Mouse (Mus musculus): ENCODE measurements around the gene Pdxk.
"Not testable (repeated sequence)": the region's sequence is repeated elsewhere in the genome, so short reads cannot be mapped to it uniquely, and the experiment has no call there.

Gene Pdxk

DNA sequence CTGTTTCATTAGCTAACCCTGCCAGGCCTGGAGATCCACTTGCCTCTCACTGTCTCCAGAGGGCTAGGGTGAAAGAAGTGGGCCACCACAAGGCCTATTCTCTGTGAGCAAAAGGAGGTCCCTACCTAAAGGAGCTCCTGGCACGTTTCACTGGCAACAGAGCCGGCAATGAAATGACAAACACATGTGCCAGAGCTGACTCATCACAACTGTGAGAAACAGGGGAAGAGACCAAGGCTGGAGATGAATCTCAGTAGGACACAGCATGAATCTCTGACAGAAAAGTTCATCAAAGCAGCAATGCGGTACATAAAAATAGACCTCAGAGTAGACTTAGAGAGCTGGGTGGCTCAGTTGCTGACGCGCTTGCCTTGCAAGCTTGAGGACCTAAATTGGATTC, 46.9 kb downstream of the Pdxk start:
- DNase-seq (ENCODE audit: low spot score in 2 of 2), result no peak

DNA sequence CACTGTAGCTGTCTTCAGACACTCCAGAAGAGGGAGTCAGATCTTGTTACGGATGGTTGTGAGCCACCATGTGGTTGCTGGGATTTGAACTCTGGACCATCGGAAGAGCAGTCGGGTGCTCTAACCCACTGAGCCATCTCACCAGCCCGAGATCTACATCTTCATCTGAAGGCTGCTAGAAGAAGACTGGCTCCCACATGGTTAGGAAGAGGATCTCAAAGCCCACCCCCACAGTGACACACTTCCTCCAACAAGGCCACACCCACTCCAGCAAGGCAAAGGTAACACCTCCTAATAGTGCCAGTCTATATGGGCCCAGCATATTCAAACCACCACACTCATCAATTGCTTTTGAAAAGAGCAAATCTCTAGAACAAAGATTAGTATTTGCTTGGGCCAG, 49.8 kb downstream of the Pdxk start:
- not testable (repeated sequence) for DNase-seq (ENCODE audit: low spot score in 2 of 2)

GRCm38 (mm10) chr10:78413152-78413520, 51.6 kb downstream of the Pdxk start:
- no peak for DNase-seq (ENCODE audit: low spot score in 2 of 2)

DNA sequence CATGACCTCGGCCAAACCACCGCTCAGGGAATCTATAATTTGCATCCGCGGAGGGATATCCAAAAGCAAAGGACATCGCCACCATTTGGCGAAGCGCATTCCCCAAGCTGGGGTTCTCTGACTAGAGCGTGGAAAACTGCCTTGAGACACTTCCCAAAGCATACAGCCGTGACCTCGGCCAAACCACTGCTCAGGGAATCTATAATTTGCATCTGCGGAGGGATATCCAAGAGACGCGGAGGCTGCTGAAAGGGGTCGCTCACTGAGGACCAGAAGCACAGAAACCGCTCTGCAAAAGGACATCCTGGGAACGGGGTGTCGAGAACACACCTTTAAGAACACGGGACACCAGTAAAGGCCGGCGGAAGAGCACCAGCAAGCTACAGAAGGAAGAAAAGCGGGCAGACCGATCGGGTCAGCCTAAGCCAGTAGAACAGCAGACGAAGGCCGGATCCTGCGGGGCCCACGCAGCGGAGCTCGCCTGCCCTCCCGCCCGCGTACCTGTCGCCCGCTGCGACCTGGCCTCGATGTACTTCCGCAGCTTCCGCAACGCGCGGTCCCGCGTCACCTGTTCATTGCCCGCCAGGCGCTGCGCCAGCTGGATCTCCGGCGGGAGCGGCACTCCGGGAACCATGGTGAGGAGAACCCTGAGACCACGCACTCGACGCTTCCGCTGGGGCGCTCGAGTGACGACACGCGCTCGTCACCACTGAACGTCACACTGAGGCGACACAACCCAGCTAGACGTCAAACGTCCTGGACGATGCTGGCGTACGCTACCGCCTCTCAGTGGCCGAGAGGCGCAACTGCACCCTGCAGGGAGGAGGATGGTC, 52.2 kb downstream of the Pdxk start, which contains the start of gene Rrp1:
Gene Rrp1 (minus strand): TSS at position 725 of the 833 bp plus-strand sequence.
- DNase-seq (ENCODE audit: low spot score in 2 of 2), result peak; percentile 92 to 97

DNA sequence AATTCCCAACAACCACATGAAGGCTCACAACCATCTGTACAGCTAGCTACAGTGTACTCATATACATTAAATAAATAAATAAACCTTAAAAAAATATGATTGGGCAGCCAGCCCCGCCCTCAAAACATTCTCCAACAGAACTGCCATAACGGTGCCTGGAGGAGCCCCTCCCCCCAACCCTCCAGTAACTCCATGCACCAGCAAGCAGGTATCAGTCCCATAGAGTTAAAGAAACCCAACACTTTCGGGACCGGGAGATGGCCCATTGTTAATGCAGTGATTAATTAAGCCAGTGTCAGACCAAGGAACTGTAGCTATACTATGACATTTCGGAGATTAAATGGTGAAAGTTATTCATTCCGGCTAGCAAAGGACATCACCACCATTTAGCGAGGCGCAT, 52.9 kb downstream of the Pdxk start:
- no peak for DNase-seq (ENCODE audit: low spot score in 2 of 2)

DNA sequence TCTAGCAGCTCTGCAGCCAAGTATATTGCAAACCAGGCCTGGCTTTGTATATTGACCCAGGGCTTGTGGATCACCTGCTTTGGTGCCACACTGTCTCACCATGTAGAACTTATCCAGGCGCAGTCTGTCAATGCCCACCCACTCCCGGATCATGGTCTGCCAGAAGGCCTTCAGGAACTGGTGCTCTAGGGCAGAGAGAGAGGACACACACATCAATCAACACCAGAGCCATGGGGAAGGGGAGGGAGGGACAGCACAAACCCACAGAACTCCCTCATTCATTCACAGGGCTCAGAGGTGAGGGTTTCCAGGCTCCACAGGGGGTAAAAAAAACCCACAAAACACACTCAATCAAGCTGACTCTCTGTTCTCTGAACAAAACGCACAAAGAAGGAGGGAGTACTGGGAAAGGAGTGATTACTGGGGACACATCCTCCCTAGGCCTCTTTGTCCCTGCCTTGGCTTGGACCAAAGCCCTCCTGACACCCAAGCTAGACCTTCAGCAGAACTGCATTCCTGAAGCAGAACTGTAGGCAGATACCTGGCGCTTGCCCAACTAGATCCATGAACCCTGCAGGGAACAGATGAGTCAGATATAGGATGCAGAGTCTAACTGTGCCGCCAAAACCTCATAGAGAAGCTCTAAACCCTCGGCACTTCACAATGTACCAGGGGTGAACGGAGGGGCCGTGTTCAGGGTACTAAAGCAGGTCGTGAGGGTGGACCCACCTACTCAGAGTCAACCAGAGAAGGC, 55.6 kb downstream of the Pdxk start:
- DNase-seq (ENCODE audit: low spot score in 2 of 2), result no peak

DNA sequence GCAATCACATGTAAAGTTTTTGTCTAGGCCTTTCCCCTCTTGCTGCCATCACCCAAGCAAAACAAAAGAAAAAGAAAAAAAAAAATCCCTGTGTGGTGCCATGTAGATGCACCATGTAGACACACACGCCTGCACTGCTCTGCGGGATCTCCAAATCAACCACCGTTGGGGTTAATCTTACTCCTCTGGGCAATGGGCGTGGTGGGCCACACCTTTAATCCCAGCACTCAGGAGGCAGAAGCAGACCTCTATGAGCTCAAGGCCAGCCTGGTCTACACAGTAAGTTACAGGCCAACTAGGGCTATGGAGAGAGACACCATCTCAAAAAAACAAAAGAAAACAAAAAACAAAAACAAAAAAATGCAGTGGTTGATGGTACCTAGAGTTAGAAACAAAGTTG, 57.6 kb downstream of the Pdxk start:
- DNase-seq (ENCODE audit: low spot score in 2 of 2), result no peak

GRCm38 (mm10) chr10:78406152-78406551, 58.6 kb downstream of the Pdxk start:
- DNase-seq (ENCODE audit: low spot score in 2 of 2), result no peak

- DNase-seq (ENCODE audit: low spot score in 2 of 2), result no peak
Observed at GRCm38 (mm10) chr10:78402301-78402922, 62.4 kb downstream of the Pdxk start.

DNA sequence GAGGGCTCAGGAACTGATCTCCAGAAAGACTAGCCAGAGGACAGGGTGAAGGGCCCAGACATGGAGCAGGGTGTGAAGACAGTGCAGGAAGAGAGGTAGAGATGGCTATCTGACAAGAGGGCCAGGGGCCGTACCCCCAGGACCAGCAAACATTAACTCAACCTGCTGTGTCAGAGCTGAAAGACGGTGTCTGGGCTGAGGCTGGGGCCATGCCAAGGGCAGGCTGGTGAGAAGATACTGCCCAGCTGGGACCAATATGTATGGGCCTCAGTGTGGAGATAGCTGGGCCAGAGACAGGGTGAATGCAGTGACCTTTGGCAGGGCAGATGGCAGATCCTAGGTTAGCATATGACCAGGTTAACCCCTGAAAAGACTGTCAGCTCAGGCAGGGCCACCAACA, 63.6 kb downstream of the Pdxk start:
- no peak for DNase-seq (ENCODE audit: low spot score in 2 of 2)

GRCm38 (mm10) chr10:78399090-78399657, 65.6 kb downstream of the Pdxk start:
- peak in 1 of 2 experiments; percentile 40 for DNase-seq (ENCODE audit: low spot score in 2 of 2)

- no peak for DNase-seq (ENCODE audit: low spot score in 2 of 2)
Observed at GRCm38 (mm10) chr10:78396625-78396885, 68.2 kb downstream of the Pdxk start.

DNA sequence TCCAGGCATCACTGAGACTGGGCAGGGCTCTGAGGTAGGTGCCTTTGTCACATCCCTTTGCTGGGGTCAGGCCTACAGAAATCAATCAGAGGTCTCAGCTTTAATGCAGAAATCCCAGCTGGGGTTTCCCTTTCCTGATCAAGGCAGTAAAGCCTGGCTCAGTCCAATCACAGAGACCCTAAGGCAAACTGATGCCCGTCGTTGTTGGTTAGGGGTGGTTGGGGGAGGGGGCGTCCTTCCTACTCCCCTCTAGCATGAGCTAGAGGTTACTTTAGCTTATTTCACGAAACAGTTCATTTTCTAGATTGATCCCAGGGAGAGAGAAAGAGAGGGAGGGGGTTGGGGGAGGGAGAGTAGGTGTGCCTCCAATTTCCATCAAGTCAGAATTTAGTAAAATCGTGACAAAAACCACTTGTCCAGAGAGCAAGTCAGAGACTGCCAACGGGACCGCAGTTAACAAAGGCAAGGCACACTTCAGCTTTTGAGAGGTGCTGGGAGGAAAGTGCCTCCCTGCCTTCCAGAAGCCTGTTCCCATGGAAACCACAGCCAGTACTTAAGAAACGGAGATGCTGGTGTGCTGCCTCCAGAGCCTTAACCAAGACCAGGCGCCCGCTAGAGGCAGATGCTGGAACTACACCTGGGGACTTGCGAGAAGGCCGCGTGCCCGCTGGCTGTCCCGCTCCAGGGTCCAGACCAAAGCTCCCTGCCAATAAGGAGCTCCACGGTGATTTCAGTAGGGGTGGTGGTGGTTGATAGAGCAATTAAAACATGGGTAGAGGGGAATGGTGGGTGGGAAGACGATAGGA, 68.8 kb downstream of the Pdxk start:
- peak; percentile 92 to 99 for DNase-seq (ENCODE audit: low spot score in 2 of 2)

DNA sequence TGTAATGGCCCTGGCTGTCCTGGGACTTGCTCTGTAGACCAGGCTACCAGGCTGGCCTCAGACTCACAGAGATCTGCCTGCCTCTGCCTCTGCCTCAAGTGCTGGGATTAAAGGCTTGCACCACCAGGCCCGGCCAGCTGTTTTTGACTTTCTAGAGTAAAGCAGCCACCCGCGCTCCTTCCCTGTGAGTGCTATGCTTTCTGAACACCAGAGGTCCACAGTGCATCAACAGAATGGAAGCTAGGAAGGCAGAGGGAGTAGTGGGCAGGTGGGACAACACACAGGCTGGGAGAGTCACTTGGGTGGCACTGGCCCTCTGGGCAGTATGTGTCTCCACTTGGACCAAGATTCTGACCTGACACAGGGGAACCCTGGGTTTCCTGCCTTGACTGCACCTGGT, 69.4 kb downstream of the Pdxk start:
- DNase-seq (ENCODE audit: low spot score in 2 of 2), result no peak

GRCm38 (mm10) chr10:78392072-78392471, 72.7 kb downstream of the Pdxk start:
- DNase-seq (ENCODE audit: low spot score in 2 of 2), result peak; percentile 80 to 93

GRCm38 (mm10) chr10:78390982-78391470, 73.7 kb downstream of the Pdxk start:
- no peak for DNase-seq (ENCODE audit: low spot score in 2 of 2)

- no peak for DNase-seq (ENCODE audit: low spot score in 2 of 2)
Observed at GRCm38 (mm10) chr10:78388216-78388980, 76.4 kb downstream of the Pdxk start.
